Mouse (Mus musculus) spleen, adult 2 months (tissue): ENCODE measurements around the gene Tmem256.

ENCODE experiments used
- CTCF ChIP-seq: fragments of 200-500 bp; IDR thresholded peaks from 2 replicates; pipeline ENCODE4 v1.5.1; 2011; ENCODE audit warnings: mild to moderate bottlenecking, inconsistent platforms; ENCODE audit not compliant: insufficient read depth, insufficient read length, insufficient replicate concordance; ENCODE audit errors: extremely low read depth
- POLR2A ChIP-seq: fragments of 200-500 bp; IDR thresholded peaks from 2 replicates; pipeline ENCODE4 v1.6.1; 2011; ENCODE audit warnings: low read depth, low read length, inconsistent platforms

- no peak for TF ChIP-seq CTCF
- peak; percentile 51 for TF ChIP-seq POLR2A
Measured at GRCm38 (mm10) chr11:69795168-69795982, 42.9 kb upstream of the Tmem256 start, which contains the start of gene Chrnb1.
